Mouse (Mus musculus): ENCODE measurements around the gene Rexo1.

- TF ChIP-seq CTCF (IDR thresholded peaks at IDR 0.05; ENCODE audit: borderline replicate concordance, control insufficient read depth, extremely low read depth, insufficient read depth, low read length, poor library complexity) (no peak), POLR2A (IDR thresholded peaks at IDR 0.05; ENCODE audit: control insufficient read depth, extremely low read depth, insufficient read depth, low read length, poor library complexity) (no peak)
These were observed 12.6 kb upstream of the Rexo1 start for GRCm38 (mm10) chr10:80573944-80574343.
